Mouse (Mus musculus) liver, embryonic 14.5 days (tissue): Measurements from ENCODE around the gene Ift46.

ENCODE experiments used
- CTCF ChIP-seq: IDR thresholded peaks from 2 replicates; pipeline ENCODE4 v1.5.1; 2016; ENCODE audit warnings: antibody characterized with exemption, low read depth, control low read depth
- EP300 ChIP-seq: IDR thresholded peaks from 2 replicates; pipeline ENCODE4 v1.6.1; 2016; ENCODE audit warnings: antibody characterized with exemption, low read depth

- no peak for TF ChIP-seq CTCF
- TF ChIP-seq EP300: no peak
Observed at GRCm38 (mm10) chr9:44736301-44736700, 31.4 kb upstream of the Ift46 start.
